ENCODE assay signal across 21 mouse cellular contexts in the genomic region with DNA sequence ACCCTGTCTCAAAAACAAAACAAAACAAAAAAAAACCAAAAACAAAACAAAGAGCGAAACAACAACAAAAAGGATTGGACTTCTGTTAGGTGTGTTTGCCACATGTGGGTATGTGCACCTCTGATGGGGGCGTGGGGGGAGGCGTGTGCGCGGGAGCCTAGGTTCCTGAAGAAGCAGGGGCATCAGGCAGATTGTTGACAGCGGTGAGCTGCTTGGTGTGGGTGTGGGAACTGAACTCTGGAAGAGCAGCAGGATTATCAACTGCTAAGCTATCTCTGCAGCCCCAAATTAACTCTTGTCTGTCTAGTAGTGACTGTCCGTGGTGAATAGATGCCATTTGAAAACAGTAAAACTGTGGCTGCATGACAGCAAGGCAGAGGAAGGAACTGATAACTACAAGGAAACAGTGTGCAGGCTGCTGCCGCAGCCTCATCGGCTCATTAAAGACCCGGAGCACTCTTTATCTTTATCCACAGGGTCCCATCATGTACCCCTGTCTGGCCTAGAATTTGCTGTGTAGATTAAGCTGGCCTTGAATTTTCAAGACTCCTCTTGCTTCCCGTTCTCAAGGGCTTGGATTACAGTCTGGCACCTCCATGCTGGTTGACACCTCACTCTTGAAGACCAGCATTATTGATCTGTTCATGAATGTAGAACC. TPM values are rescaled to one million over a fixed set of nuclear protein-coding genes. Genes with fewer than 3 reads are reported as not detected.
DNase-seq lines count a peak whose midpoint lies in the region; ATAC-seq and TF ChIP-seq lines count a peak whose summit lies in the region.
"Had no signal": no experiment of that assay in that cellular context is flagged by ENCODE, and none has a peak within 500 bp of the region (broad histone marks: within the 10 kb centered on the region; RNA-seq: fewer than 3 reads in every experiment).

No protein-coding gene starts in this region.

- no peak for DNase-seq in heart, adult 9 months (ENCODE audit: low spot score in 2 of 2)
- peak; percentile 35 for DNase-seq in thymus, postnatal 4 days
- no peak for DNase-seq in thymus, adult 2 months
- peak; percentile 57 for DNase-seq in liver
- DNase-seq in gastrocnemius, postnatal 10 days, result no peak
- DNase-seq in layer of hippocampus, adult 11-12 months (ENCODE audit: low spot score), result no peak
- DNase-seq: adrenal gland, adult 8-10 months; B cell, adult 2 months; cerebellum, postnatal 10 days; gastrocnemius, postnatal 36 days; heart, postnatal 36 days; lung, embryonic 14.5 days; thymus, adult 18-20 months had no signal

- WGBS in heart, embryonic 11.5 days (ENCODE audit: insufficient replicate concordance), result 25% methylated on average over 11 of the region's 11 CpGs
- WGBS in thymus, adult 2 months, result 68% methylated on average over 11 of the region's 11 CpGs

- TF ChIP-seq CTCF in thymus, adult 2 months (IDR thresholded peaks at IDR 0.05; ENCODE audit: borderline replicate concordance, control insufficient read depth, extremely low read depth, insufficient read depth, low read length, poor library complexity), result no peak

- peaks cover 39% of the 10 kb centered on the region for H3K4me1 ChIP-seq in heart, embryonic 11.5 days (ENCODE audit: control insufficient read depth, insufficient read depth, low read length)
- H3K4me1 ChIP-seq in thymus, adult 2 months (replicated peaks; ENCODE audit: control insufficient read depth, insufficient read depth, low read length), result peaks cover 41% of the 10 kb centered on the region

- H3K36me3 ChIP-seq in heart, embryonic 11.5 days (ENCODE audit: control insufficient read depth, insufficient read depth, low read length), result no peaks in the 10 kb centered on the region
- no peaks in the 10 kb centered on the region for H3K36me3 ChIP-seq in thymus, adult 2 months (ENCODE audit: control insufficient read depth, insufficient read depth, low read length)
- H3K36me3 ChIP-seq: neural tube, embryonic 13.5 days had no signal

- peak overlapping the region; percentile 41; the same call in 1 of the 2 replicates for H3K27ac ChIP-seq in heart, embryonic 11.5 days (ENCODE audit: low read depth, low read length)
- no peak overlapping the region for H3K27ac ChIP-seq in thymus, adult 2 months (ENCODE audit: control insufficient read depth, insufficient read depth, low read length)
- H3K27ac ChIP-seq: kidney, postnatal 0 days; neural tube, embryonic 13.5 days had no signal

- H3K9me3 ChIP-seq in heart, embryonic 11.5 days (replicated peaks; ENCODE audit: control insufficient read depth, low read length), result no peaks in the 10 kb centered on the region
- H3K9me3 ChIP-seq: neural tube, embryonic 13.5 days had no signal

- TF ChIP-seq POLR2A in thymus, adult 2 months (IDR thresholded peaks at IDR 0.05; ENCODE audit: control insufficient read depth, extremely low read depth, insufficient read depth, low read length, poor library complexity), result no peak

- no peak overlapping the region for H3K9ac ChIP-seq in heart, embryonic 11.5 days (ENCODE audit: low read depth, low read length)
- H3K9ac ChIP-seq: lung, embryonic 14.5 days; neural tube, embryonic 13.5 days had no signal

- 0 out of 2 replicates have a peak overlapping the region, but pooled peaks have one; percentile 18 for H3K4me2 ChIP-seq in heart, embryonic 11.5 days
- H3K4me2 ChIP-seq: lung, embryonic 14.5 days; neural tube, embryonic 13.5 days had no signal

- no peaks in the 10 kb centered on the region for H3K27me3 ChIP-seq in heart, embryonic 11.5 days (ENCODE audit: control insufficient read depth, insufficient read depth, low read length)
- H3K27me3 ChIP-seq in thymus, adult 2 months (ENCODE audit: control insufficient read depth, insufficient read depth, low read length), result no peaks in the 10 kb centered on the region
- H3K27me3 ChIP-seq: neural tube, embryonic 13.5 days had no signal

- no peak overlapping the region for H3K4me3 ChIP-seq in heart, embryonic 11.5 days (ENCODE audit: low read depth, low read length)
- no peak overlapping the region for H3K4me3 ChIP-seq in thymus, adult 2 months (ENCODE audit: control insufficient read depth, insufficient read depth, low read length)
- H3K4me3 ChIP-seq: neural tube, embryonic 13.5 days had no signal

- ATAC-seq in heart, embryonic 11.5 days (replicated peaks; ENCODE audit: insufficient number of reproducible peaks, low FRiP score, low TSS enrichment), result no peak
- ATAC-seq in megakaryocyte-erythroid progenitor cell, adult 5-6 weeks (replicated peaks; ENCODE audit: low FRiP score, low TSS enrichment, poor library complexity, severe bottlenecking), result peak; percentile 49

RNA-seq across cellular contexts. Expression of gene Atf7ip, which starts 32.4 kb away (rescaled TPM):
- polyA plus RNA-seq in heart, embryonic 11.5 days (2014; fragmentation: Nextera tagmentation; extraction: Ambion mirVana), result 43.1 and 49.7 TPM in 2 replicates
- polyA plus RNA-seq in thymus, adult 2 months (2012; rRNA removed), result 65.1 and 79.5 TPM in 2 replicates
- total RNA-seq in megakaryocyte-erythroid progenitor cell, adult 5-6 weeks (2014; fragmentation: Nextera tagmentation), result 121 and 135 TPM in 2 replicates
- total RNA-seq in megakaryocyte-erythroid progenitor cell, adult 5-6 weeks (2017), result 50.3 and 61.7 TPM in 2 replicates
- 10 to 100 TPM; 51.8 to 80.1 TPM for total RNA-seq in gastrocnemius, postnatal 10 days (2021)

RNA-seq across cellular contexts. Expression of gene E330021D16Rik, which starts 58.2 kb away (rescaled TPM):
- polyA plus RNA-seq in heart, embryonic 11.5 days (2014; fragmentation: Nextera tagmentation; extraction: Ambion mirVana), result not detected in 2 replicates
- 0.12 and 0.14 TPM in 2 replicates for polyA plus RNA-seq in thymus, adult 2 months (2012; rRNA removed)
- total RNA-seq in megakaryocyte-erythroid progenitor cell, adult 5-6 weeks (2014; fragmentation: Nextera tagmentation), result not detected in 2 replicates
- not detected in 2 replicates for total RNA-seq in megakaryocyte-erythroid progenitor cell, adult 5-6 weeks (2017)
- total RNA-seq in gastrocnemius, postnatal 10 days (2021), result not detected
- total RNA-seq: adrenal gland, adult 8-10 months; gastrocnemius, postnatal 36 days; heart, postnatal 36 days; layer of hippocampus, postnatal 10 days; left cerebral cortex, postnatal 14 days; monocyte, adult 5-6 weeks had no signal
- polyA plus RNA-seq: intestine, embryonic 14.5 days; lung, embryonic 14.5 days; neural tube, embryonic 13.5 days had no signal

Comparison
In these comparisons a context has a peak if more than half of its experiments do, and no peak if none do; other contexts are left out.
1. DNase-seq: peak in thymus, postnatal 4 days (single experiment) and liver (single experiment); none in heart, adult 9 months (0 of 2), thymus, adult 2 months (single experiment), gastrocnemius, postnatal 10 days (single experiment) and layer of hippocampus, adult 11-12 months (single experiment).